Mouse (Mus musculus) stomach, embryonic 16.5 days (tissue): Measurements from ENCODE around the gene Ankle2. TPM values are rescaled to one million over a fixed set of nuclear protein-coding genes. Genes with fewer than 3 reads are reported as not detected.

ENCODE experiments used
- ATAC-seq: fragments of 200-750 bp; cut with Nextera tagmentation; 2 replicates; pipeline ENCODE4 v1.8.0; 2017; ENCODE audit warnings: moderate number of reproducible peaks, moderate TSS enrichment; ENCODE audit not compliant: insufficient read depth, low FRiP score
- H3K27ac ChIP-seq: fragments of 300-500 bp; sonication (generic); 2 replicates; pipeline ENCODE4 v1.5.1; 2014; ENCODE audit warnings: low read length
- H3K27me3 ChIP-seq: fragments of 300-500 bp; sonication (generic); 2 replicates; pipeline ENCODE4 v1.6.1; 2014; ENCODE audit warnings: low read length, control low read depth, mixed read lengths; ENCODE audit not compliant: control insufficient read depth, insufficient read depth
- H3K36me3 ChIP-seq: fragments of 300-500 bp; sonication (generic); 2 replicates; pipeline ENCODE4 v1.6.1; 2014; ENCODE audit warnings: low read length; ENCODE audit not compliant: control insufficient read depth, insufficient read depth
- H3K4me1 ChIP-seq: fragments of 300-500 bp; sonication (generic); 2 replicates; pipeline ENCODE4 v1.6.1; 2014; ENCODE audit warnings: low read length, control low read depth, mixed read lengths; ENCODE audit not compliant: control insufficient read depth, insufficient read depth
- H3K4me2 ChIP-seq: fragments of 300-500 bp; sonication (generic); 2 replicates; pipeline ENCODE4 v1.6.1; 2014; ENCODE audit warnings: low read depth, low read length, mixed read lengths
- H3K4me3 ChIP-seq: fragments of 300-500 bp; sonication (generic); replicated peaks from 2 replicates; pipeline ENCODE4 v1.5.1; 2014; ENCODE audit warnings: mild to moderate bottlenecking, low read length
- H3K9ac ChIP-seq: fragments of 300-500 bp; sonication (generic); 2 replicates; pipeline ENCODE4 v1.6.1; 2014; ENCODE audit warnings: low read length
- H3K9me3 ChIP-seq: fragments of 300-500 bp; sonication (generic); replicated peaks from 2 replicates; pipeline ENCODE4 v1.6.1; 2016; ENCODE audit warnings: low read length, control low read depth; ENCODE audit not compliant: control insufficient read depth
- WGBS: fragments of 180-500 bp; shearing (Covaris S2); extraction: QIAGEN DNeasy Blood & Tissue Kit; methylation state at CpG from one replicate; pipeline ENCODE4 v1.1.7; 2014; 5-methylcytosine and 5-hydroxymethylcytosine counted together
- polyA plus RNA-seq: library from polyadenylated mRNA; unstranded; fragments of >200 nt; fragmentation: Nextera tagmentation; extraction: Ambion mirVana; gene quantifications from 2 replicates; pipeline ENCODE4 v1.2.1, GENCODE M21; 2015

The Ankle2 gene
- polyA plus RNA-seq, 1 experiment from 2014 or later, result 23.9 TPM

- no peaks in the 10 kb centered on the region for H3K9me3 ChIP-seq
- H3K36me3 ChIP-seq, result peaks cover 9% of the 10 kb centered on the region; the same call in 1 of the 2 replicates
- H3K27me3 ChIP-seq, result no peaks in the 10 kb centered on the region
- 94% methylated on average over 1 of the region's 1 CpGs for WGBS
- no peak overlapping the region for H3K4me2 ChIP-seq
- ATAC-seq, result no peak
- H3K9ac ChIP-seq, result no peak overlapping the region
- peaks cover 2% of the 10 kb centered on the region; the same call in 1 of the 2 replicates for H3K4me1 ChIP-seq
- no peak overlapping the region for H3K4me3 ChIP-seq
- no peak overlapping the region for H3K27ac ChIP-seq
Observed at GRCm38 (mm10) chr5:110291649-110292048, 60.8 kb downstream of the Ankle2 start.

- Histone ChIP-seq H3K4me3 (no peak overlapping the region), H3K27me3 (no peaks in the 10 kb centered on the region), H3K9ac (no peak overlapping the region), H3K36me3 (peaks cover 8% of the 10 kb centered on the region; the same call in 1 of the 2 replicates), H3K27ac (no peak overlapping the region), H3K4me1 (no peaks in the 10 kb centered on the region), H3K4me2 (no peak overlapping the region), H3K9me3 (no peaks in the 10 kb centered on the region)
- 92% methylated on average over 1 of the region's 1 CpGs for WGBS
- ATAC-seq, result no peak
Observed at GRCm38 (mm10) chr5:110296637-110297036, 65.8 kb downstream of the Ankle2 start.

- Histone ChIP-seq H3K9ac (no peak overlapping the region), H3K4me3 (no peak overlapping the region), H3K4me2 (no peak overlapping the region), H3K27ac (no peak overlapping the region), H3K27me3 (no peaks in the 10 kb centered on the region), H3K9me3 (no peaks in the 10 kb centered on the region), H3K4me1 (no peaks in the 10 kb centered on the region), H3K36me3 (peaks cover 3% of the 10 kb centered on the region; the same call in 1 of the 2 replicates)
- WGBS, result 88% methylated on average over 2 of the region's 2 CpGs
- no peak for ATAC-seq
Observed at GRCm38 (mm10) chr5:110300591-110300990, 69.8 kb downstream of the Ankle2 start.

Other genes with a start within 250 kb of the Ankle2 start
- 21.4 and 21.9 TPM in 2 replicates for gene Zfp932, start 234.5 kb upstream of the Ankle2 start, polyA plus RNA-seq
- gene Gm17655, start 158.5 kb upstream of the Ankle2 start, polyA plus RNA-seq, result 2.8 and 5.3 TPM in 2 replicates
- 1.8 and 2.0 TPM in 2 replicates for gene Gm35315, start 136.6 kb upstream of the Ankle2 start, polyA plus RNA-seq
- gene Plcxd1, start 131.0 kb upstream of the Ankle2 start, polyA plus RNA-seq, result 1.3 and 1.4 TPM in 2 replicates
- 25.8 and 29.0 TPM in 2 replicates for gene Gtpbp6, start 122.8 kb upstream of the Ankle2 start, polyA plus RNA-seq
- 2.7 and 3.0 TPM in 2 replicates for gene Zfp605, start 120.9 kb upstream of the Ankle2 start, polyA plus RNA-seq
- 39.4 and 39.7 TPM in 2 replicates for gene Chfr, start 95.2 kb upstream of the Ankle2 start, polyA plus RNA-seq
- gene Golga3, start 54.3 kb upstream of the Ankle2 start, polyA plus RNA-seq, result 21.3 and 22.0 TPM in 2 replicates
- 45.0 and 46.3 TPM in 2 replicates for gene Pgam5, start 38.9 kb downstream of the Ankle2 start, polyA plus RNA-seq
- 7.9 and 9.0 TPM in 2 replicates for gene Pxmp2, start 55.2 kb downstream of the Ankle2 start, polyA plus RNA-seq
- gene Pole, start 55.3 kb downstream of the Ankle2 start, polyA plus RNA-seq, result 18.8 and 21.9 TPM in 2 replicates
- 0.72 TPM in 2 replicates for gene P2rx2, start 112.2 kb downstream of the Ankle2 start, polyA plus RNA-seq
- not detected in 2 replicates for gene Lrcol1, start 113.7 kb downstream of the Ankle2 start, polyA plus RNA-seq
- 4.9 and 5.5 TPM in 2 replicates for gene Fbrsl1, start 217.5 kb downstream of the Ankle2 start, polyA plus RNA-seq